In genomic region chr1:149327171-149327570, GRCm38 (mm10) we compare ENCODE assay signal across 22 mouse cellular contexts.
DNase-seq lines count a peak whose midpoint lies in the region; ATAC-seq and TF ChIP-seq lines count a peak whose summit lies in the region.
"Had no signal": no experiment of that assay in that cellular context is flagged by ENCODE, and none has a peak within 500 bp of the region (broad histone marks: within the 10 kb centered on the region; RNA-seq: fewer than 3 reads in every experiment).

No protein-coding gene starts in this region.

- no peaks in the 10 kb centered on the region for H3K36me3 ChIP-seq in forebrain, embryonic 14.5 days (ENCODE audit: control insufficient read depth, insufficient read depth, low read length)
- no peaks in the 10 kb centered on the region for H3K36me3 ChIP-seq in forebrain, embryonic 13.5 days (ENCODE audit: poor library complexity, severe bottlenecking)
- no peaks in the 10 kb centered on the region for H3K36me3 ChIP-seq in hindbrain, postnatal 0 days (ENCODE audit: insufficient read depth, low read length)
- H3K36me3 ChIP-seq in hindbrain, embryonic 13.5 days, result no peaks in the 10 kb centered on the region
- no peaks in the 10 kb centered on the region for H3K36me3 ChIP-seq in midbrain, embryonic 14.5 days (ENCODE audit: control insufficient read depth, insufficient read depth, low read length)
- no peaks in the 10 kb centered on the region for H3K36me3 ChIP-seq in midbrain, embryonic 10.5 days
- H3K36me3 ChIP-seq: embryonic facial prominence, embryonic 10.5 days; heart, embryonic 12.5 days; hindbrain, embryonic 10.5 days; hindbrain, embryonic 15.5 days had no signal

- DNase-seq in forebrain, embryonic 14.5 days (ENCODE audit: low spot score), result peak; percentile 47
- peak; percentile 6 for DNase-seq in hindbrain, postnatal 0 days (ENCODE audit: low spot score)
- DNase-seq in midbrain, embryonic 14.5 days, result peak; percentile 27
- no peak for DNase-seq in midbrain, embryonic 10.5 days (ENCODE audit: low spot score)
- peak; percentile 66 for DNase-seq in brain, embryonic 14.5 days (ENCODE audit: low read depth)
- DNase-seq in embryo, embryonic 10.5 days (ENCODE audit: low spot score), result no peak
- DNase-seq: adrenal gland, adult 8-10 months; adrenal gland, postnatal 36 days; cerebellum, adult 11-12 months; cerebellum, adult 9-11 months; cerebellum, postnatal 36 days; gastrocnemius, adult 2 months; gastrocnemius, postnatal 25 days had no signal

- H3K27ac ChIP-seq in forebrain, embryonic 14.5 days (ENCODE audit: low read depth, low read length), result no peak overlapping the region
- H3K27ac ChIP-seq in forebrain, embryonic 13.5 days, result no peak overlapping the region
- no peak overlapping the region for H3K27ac ChIP-seq in hindbrain, postnatal 0 days
- no peak overlapping the region for H3K27ac ChIP-seq in hindbrain, embryonic 13.5 days
- H3K27ac ChIP-seq in midbrain, embryonic 14.5 days (replicated peaks; ENCODE audit: low read depth, low read length), result no peak overlapping the region
- H3K27ac ChIP-seq in midbrain, embryonic 10.5 days (replicated peaks), result no peak overlapping the region
- H3K27ac ChIP-seq: embryonic facial prominence, embryonic 10.5 days; gastrocnemius, adult 2 months; hindbrain, embryonic 10.5 days; hindbrain, embryonic 15.5 days had no signal

- no peaks in the 10 kb centered on the region for H3K27me3 ChIP-seq in forebrain, embryonic 14.5 days (replicated peaks; ENCODE audit: control insufficient read depth, insufficient read depth, low read length)
- no peaks in the 10 kb centered on the region for H3K27me3 ChIP-seq in forebrain, embryonic 13.5 days
- no peaks in the 10 kb centered on the region for H3K27me3 ChIP-seq in hindbrain, postnatal 0 days (ENCODE audit: insufficient read depth, low read length)
- no peaks in the 10 kb centered on the region for H3K27me3 ChIP-seq in hindbrain, embryonic 13.5 days
- no peaks in the 10 kb centered on the region for H3K27me3 ChIP-seq in midbrain, embryonic 14.5 days (ENCODE audit: control insufficient read depth, insufficient read depth, low read length)
- no peaks in the 10 kb centered on the region for H3K27me3 ChIP-seq in midbrain, embryonic 10.5 days (ENCODE audit: low read depth, poor library complexity, severe bottlenecking)
- H3K27me3 ChIP-seq: heart, embryonic 12.5 days; hindbrain, embryonic 15.5 days had no signal

- H3K4me3 ChIP-seq in forebrain, embryonic 14.5 days (ENCODE audit: low read depth, low read length), result no peak overlapping the region
- no peak overlapping the region for H3K4me3 ChIP-seq in forebrain, embryonic 13.5 days
- no peak overlapping the region for H3K4me3 ChIP-seq in hindbrain, postnatal 0 days (ENCODE audit: low read length)
- H3K4me3 ChIP-seq in hindbrain, embryonic 13.5 days, result no peak overlapping the region
- H3K4me3 ChIP-seq in midbrain, embryonic 14.5 days (replicated peaks; ENCODE audit: low read depth, low read length), result no peak overlapping the region
- H3K4me3 ChIP-seq in midbrain, embryonic 10.5 days, result no peak overlapping the region
- H3K4me3 ChIP-seq: embryonic facial prominence, embryonic 10.5 days; erythroblast, embryonic 14.5 days; gastrocnemius, adult 2 months; heart, embryonic 12.5 days; hindbrain, embryonic 10.5 days; hindbrain, embryonic 15.5 days had no signal

- no peaks in the 10 kb centered on the region for H3K4me1 ChIP-seq in forebrain, embryonic 14.5 days (ENCODE audit: control insufficient read depth, insufficient read depth, low read length)
- no peaks in the 10 kb centered on the region for H3K4me1 ChIP-seq in forebrain, embryonic 13.5 days
- no peaks in the 10 kb centered on the region for H3K4me1 ChIP-seq in hindbrain, postnatal 0 days (ENCODE audit: insufficient read depth, low read length)
- no peaks in the 10 kb centered on the region for H3K4me1 ChIP-seq in hindbrain, embryonic 13.5 days (replicated peaks)
- no peaks in the 10 kb centered on the region for H3K4me1 ChIP-seq in midbrain, embryonic 14.5 days (ENCODE audit: control insufficient read depth, insufficient read depth, low read length)
- H3K4me1 ChIP-seq in midbrain, embryonic 10.5 days, result peaks cover 1% of the 10 kb centered on the region; the same call in 1 of the 2 replicates
- H3K4me1 ChIP-seq: embryonic facial prominence, embryonic 10.5 days; heart, embryonic 12.5 days; hindbrain, embryonic 10.5 days; hindbrain, embryonic 15.5 days had no signal

- no peak for ATAC-seq in forebrain, embryonic 14.5 days
- ATAC-seq in forebrain, embryonic 13.5 days, result no peak
- ATAC-seq in hindbrain, postnatal 0 days, result 0 out of 2 replicates have a peak, but pooled peaks have one; percentile 40
- ATAC-seq in hindbrain, embryonic 13.5 days (ENCODE audit: low FRiP score), result no peak
- no peak for ATAC-seq in midbrain, embryonic 14.5 days (ENCODE audit: low FRiP score, low TSS enrichment)
- ATAC-seq: inflammation-experienced regulatory T-cells, adult 6 months; intestine, postnatal 0 days had no signal

- H3K4me2 ChIP-seq in forebrain, embryonic 14.5 days (ENCODE audit: low read length), result no peak overlapping the region
- H3K4me2 ChIP-seq in forebrain, embryonic 13.5 days, result no peak overlapping the region
- H3K4me2 ChIP-seq in hindbrain, postnatal 0 days (ENCODE audit: low read depth, low read length), result no peak overlapping the region
- H3K4me2 ChIP-seq in hindbrain, embryonic 13.5 days, result no peak overlapping the region
- no peak overlapping the region for H3K4me2 ChIP-seq in midbrain, embryonic 14.5 days (ENCODE audit: low read length)
- H3K4me2 ChIP-seq: heart, embryonic 12.5 days; hindbrain, embryonic 15.5 days had no signal

- TF ChIP-seq CTCF in hindbrain, postnatal 0 days (IDR thresholded peaks at IDR 0.05; ENCODE audit: low read depth), result no peak
- TF ChIP-seq CTCF in brain, embryonic 14.5 days (IDR thresholded peaks at IDR 0.05; ENCODE audit: borderline replicate concordance, extremely low read depth, insufficient read depth, insufficient read length), result no peak

- TF ChIP-seq POLR2A in brain, embryonic 14.5 days (IDR thresholded peaks at IDR 0.05; ENCODE audit: borderline replicate concordance, extremely low read depth, insufficient read depth, insufficient read length, poor library complexity, severe bottlenecking), result no peak

- no peaks in the 10 kb centered on the region for H3K9me3 ChIP-seq in forebrain, embryonic 14.5 days (replicated peaks; ENCODE audit: control insufficient read depth, low read length)
- no peaks in the 10 kb centered on the region for H3K9me3 ChIP-seq in forebrain, embryonic 13.5 days (replicated peaks)
- H3K9me3 ChIP-seq in hindbrain, postnatal 0 days (ENCODE audit: low read length), result no peaks in the 10 kb centered on the region
- no peaks in the 10 kb centered on the region for H3K9me3 ChIP-seq in hindbrain, embryonic 13.5 days
- H3K9me3 ChIP-seq in midbrain, embryonic 14.5 days (ENCODE audit: control insufficient read depth, low read length), result no peaks in the 10 kb centered on the region
- H3K9me3 ChIP-seq in midbrain, embryonic 10.5 days (replicated peaks), result no peaks in the 10 kb centered on the region
- H3K9me3 ChIP-seq: embryonic facial prominence, embryonic 10.5 days; heart, embryonic 12.5 days; hindbrain, embryonic 10.5 days; hindbrain, embryonic 15.5 days had no signal

- no peak overlapping the region for H3K9ac ChIP-seq in forebrain, embryonic 14.5 days (ENCODE audit: low read length)
- no peak overlapping the region for H3K9ac ChIP-seq in forebrain, embryonic 13.5 days
- no peak overlapping the region for H3K9ac ChIP-seq in hindbrain, postnatal 0 days (replicated peaks; ENCODE audit: low read length)
- H3K9ac ChIP-seq in hindbrain, embryonic 13.5 days, result no peak overlapping the region
- H3K9ac ChIP-seq in midbrain, embryonic 14.5 days (replicated peaks; ENCODE audit: low read length), result no peak overlapping the region
- H3K9ac ChIP-seq: heart, embryonic 12.5 days; hindbrain, embryonic 15.5 days had no signal

- WGBS in forebrain, embryonic 14.5 days, result 70% methylated on average over 3 of the region's 3 CpGs
- 74% methylated on average over 3 of the region's 3 CpGs for WGBS in forebrain, embryonic 13.5 days
- 67% methylated on average over 3 of the region's 3 CpGs for WGBS in hindbrain, postnatal 0 days
- 75% methylated on average over 3 of the region's 3 CpGs for WGBS in hindbrain, embryonic 13.5 days
- 71% methylated on average over 3 of the region's 3 CpGs for WGBS in midbrain, embryonic 14.5 days
- WGBS in midbrain, embryonic 10.5 days, result 82% methylated on average over 3 of the region's 3 CpGs

Comparison
In these comparisons a context has a peak if more than half of its experiments do, and no peak if none do; other contexts are left out.
1. DNase-seq: peak in forebrain, embryonic 14.5 days (single experiment), hindbrain, postnatal 0 days (single experiment), midbrain, embryonic 14.5 days (single experiment) and brain, embryonic 14.5 days (single experiment); none in midbrain, embryonic 10.5 days (single experiment) and embryo, embryonic 10.5 days (single experiment).